Mouse (Mus musculus) stomach, embryonic 14.5 days (tissue): ENCODE measurements around the gene Irf8. TPM values are rescaled to one million over a fixed set of nuclear protein-coding genes. Genes with fewer than 3 reads are reported as not detected.

Experiments used
- ATAC-seq: fragments of 200-750 bp; cut with Nextera tagmentation; 2 replicates; pipeline ENCODE4 v1.8.0; 2017; ENCODE audit warnings: low read depth, moderate TSS enrichment; ENCODE audit not compliant: insufficient number of reproducible peaks, insufficient read depth, low FRiP score
- H3K27ac ChIP-seq: fragments of 300-500 bp; sonication (generic); 2 replicates; pipeline ENCODE4 v1.5.1; 2014; ENCODE audit warnings: mild to moderate bottlenecking, low read length, moderate library complexity, mixed read lengths
- H3K27me3 ChIP-seq: fragments of 300-500 bp; sonication (generic); 2 replicates; pipeline ENCODE4 v1.6.1; 2014; ENCODE audit warnings: low read length, control low read depth, mixed read lengths; ENCODE audit not compliant: control insufficient read depth, insufficient read depth
- H3K36me3 ChIP-seq: fragments of 300-500 bp; sonication (generic); 2 replicates; pipeline ENCODE4 v1.6.1; 2014; ENCODE audit warnings: mild to moderate bottlenecking, control low read depth, low read length, moderate library complexity, mixed read lengths; ENCODE audit not compliant: control insufficient read depth, insufficient read depth
- H3K4me1 ChIP-seq: fragments of 300-500 bp; sonication (generic); 2 replicates; pipeline ENCODE4 v1.6.1; 2014; ENCODE audit warnings: low read length, control low read depth, mixed read lengths; ENCODE audit not compliant: control insufficient read depth, insufficient read depth
- H3K4me2 ChIP-seq: fragments of 300-500 bp; sonication (generic); replicated peaks from 2 replicates; pipeline ENCODE4 v1.6.1; 2014; ENCODE audit warnings: low read depth, low read length, control low read depth
- H3K4me3 ChIP-seq: fragments of 300-500 bp; sonication (generic); 2 replicates; pipeline ENCODE4 v1.5.1; 2014; ENCODE audit warnings: low read depth, low read length, control low read depth
- H3K9ac ChIP-seq: fragments of 300-500 bp; sonication (generic); replicated peaks from 2 replicates; pipeline ENCODE4 v1.6.1; 2014; ENCODE audit warnings: low read depth, mild to moderate bottlenecking, control low read depth, low read length, moderate library complexity, mixed read lengths
- H3K9me3 ChIP-seq: fragments of 300-500 bp; sonication (generic); 2 replicates; pipeline ENCODE4 v1.6.1; 2016; ENCODE audit warnings: low read depth, low read length, control low read depth; ENCODE audit not compliant: control insufficient read depth
- WGBS: fragments of 180-500 bp; shearing (Covaris S2); extraction: QIAGEN DNeasy Blood & Tissue Kit; methylation state at CpG from one replicate; pipeline ENCODE4 v1.1.7; 2014; 5-methylcytosine and 5-hydroxymethylcytosine counted together
- polyA plus RNA-seq: library from polyadenylated mRNA; unstranded; fragments of >200 nt; fragmentation: Nextera tagmentation; extraction: Ambion mirVana; gene quantifications from 2 replicates; pipeline ENCODE4 v1.2.1, GENCODE M21; 2014

Irf8 gene
- polyA plus RNA-seq, 1 experiment from 2014 or later = 12.7 TPM

DNA sequence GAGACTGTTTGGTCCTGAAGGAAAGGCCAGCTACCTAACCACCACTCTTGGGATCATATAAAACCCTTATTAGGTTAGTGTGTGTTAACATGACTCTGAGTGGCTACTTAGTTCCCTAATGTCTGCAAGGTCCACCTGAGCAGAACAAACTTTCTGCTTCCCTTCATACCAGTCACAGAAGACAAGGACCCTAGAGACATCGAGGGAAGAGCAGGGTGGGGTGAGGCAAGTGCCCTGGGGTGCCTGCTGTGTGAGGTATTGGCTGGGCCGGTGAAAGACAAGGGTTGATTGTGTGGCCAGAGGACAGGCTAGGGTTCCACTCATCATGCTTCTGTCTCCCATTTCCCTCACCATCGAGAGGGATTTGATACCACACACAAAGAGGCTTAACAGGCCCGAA lies 21.8 kb downstream of the Irf8 start:
- H3K27ac ChIP-seq = no peak overlapping the region
- H3K9ac ChIP-seq = no peak overlapping the region
- ATAC-seq = no peak
- 65% methylated on average over 4 of the region's 4 CpGs for WGBS
- peaks cover 6% of the 10 kb centered on the region; the same call in 1 of the 2 replicates for H3K4me1 ChIP-seq
- H3K4me2 ChIP-seq = no peak overlapping the region
- H3K4me3 ChIP-seq = no peak overlapping the region
- H3K27me3 ChIP-seq = no peaks in the 10 kb centered on the region
- H3K9me3 ChIP-seq = no peaks in the 10 kb centered on the region
- H3K36me3 ChIP-seq = no peaks in the 10 kb centered on the region

DNA sequence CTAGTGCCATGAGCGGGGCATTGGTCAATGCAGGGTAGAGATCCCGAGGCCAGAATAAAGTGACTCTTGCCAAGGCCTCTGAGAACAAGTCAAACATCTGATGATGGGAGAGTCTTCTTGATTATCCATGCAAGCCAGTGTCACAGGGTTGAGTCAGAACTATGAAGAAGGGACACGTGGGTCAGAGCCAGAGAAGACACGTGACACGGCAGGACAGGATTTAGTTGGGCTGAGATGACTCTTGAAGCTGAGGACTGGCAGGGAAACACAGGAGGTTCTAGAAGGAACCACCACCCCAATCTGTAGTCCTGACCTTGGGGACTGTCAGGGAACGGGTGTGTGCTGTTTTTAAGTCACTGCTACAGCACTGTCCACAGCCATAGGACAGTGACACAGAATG lies 23.7 kb downstream of the Irf8 start:
- H3K36me3 ChIP-seq = no peaks in the 10 kb centered on the region
- 82% methylated on average over 6 of the region's 6 CpGs for WGBS
- no peak for ATAC-seq
- H3K4me3 ChIP-seq = no peak overlapping the region
- no peaks in the 10 kb centered on the region for H3K27me3 ChIP-seq
- H3K9me3 ChIP-seq = no peaks in the 10 kb centered on the region
- no peak overlapping the region for H3K4me2 ChIP-seq
- peaks cover 6% of the 10 kb centered on the region; the same call in 1 of the 2 replicates for H3K4me1 ChIP-seq
- no peak overlapping the region for H3K27ac ChIP-seq
- H3K9ac ChIP-seq = no peak overlapping the region

DNA sequence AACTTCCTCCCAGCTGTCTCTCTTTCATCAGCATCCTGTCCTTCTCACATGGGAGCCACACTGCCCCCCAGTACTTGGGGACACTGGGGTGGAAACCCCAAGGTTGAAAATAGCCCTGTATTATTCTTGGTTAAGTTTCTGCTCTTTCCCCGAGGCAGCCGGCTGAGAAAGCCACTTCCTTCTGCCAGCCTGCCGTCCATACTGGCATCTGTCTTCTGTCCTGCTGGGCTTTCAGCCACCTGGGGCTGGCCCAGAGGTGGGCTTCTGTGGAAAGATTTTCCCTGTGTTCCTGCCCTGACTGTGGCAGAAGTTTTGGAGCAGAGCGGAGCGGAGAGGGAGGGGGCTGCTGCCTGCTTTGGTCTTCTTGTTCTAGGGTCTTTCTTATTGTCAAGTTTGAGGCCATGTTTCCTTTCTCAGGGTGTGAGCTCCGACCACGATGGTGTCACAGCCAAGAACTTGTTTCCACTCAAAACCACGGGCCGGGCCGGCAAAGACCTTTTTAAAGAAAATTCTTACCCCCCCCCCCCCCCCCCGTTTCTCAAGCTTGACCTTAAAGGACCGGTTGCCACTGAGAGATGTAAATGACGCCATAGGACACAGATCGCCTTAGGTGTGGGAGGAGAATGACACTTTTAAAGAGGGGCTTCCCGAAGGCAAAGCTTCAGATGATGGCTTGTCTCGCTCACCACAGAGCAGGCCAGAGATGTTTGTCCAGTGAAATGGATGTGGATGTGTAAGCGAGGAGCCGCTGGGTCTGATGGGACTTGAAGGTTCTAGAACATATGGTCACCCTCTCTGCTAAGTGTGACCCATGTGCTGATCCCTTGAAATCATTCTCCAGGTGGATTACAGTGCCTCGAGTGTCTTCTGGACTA lies 24.4 kb downstream of the Irf8 start:
- Histone ChIP-seq H3K4me3 (no peak overlapping the region), H3K36me3 (no peaks in the 10 kb centered on the region), H3K4me2 (no peak overlapping the region), H3K4me1 (peaks cover 4% of the 10 kb centered on the region; the same call in 1 of the 2 replicates), H3K27ac (no peak overlapping the region), H3K9ac (no peak overlapping the region), H3K9me3 (no peaks in the 10 kb centered on the region), H3K27me3 (no peaks in the 10 kb centered on the region)
- no peak for ATAC-seq
- WGBS = 83% methylated on average over 19 of the region's 19 CpGs

DNA sequence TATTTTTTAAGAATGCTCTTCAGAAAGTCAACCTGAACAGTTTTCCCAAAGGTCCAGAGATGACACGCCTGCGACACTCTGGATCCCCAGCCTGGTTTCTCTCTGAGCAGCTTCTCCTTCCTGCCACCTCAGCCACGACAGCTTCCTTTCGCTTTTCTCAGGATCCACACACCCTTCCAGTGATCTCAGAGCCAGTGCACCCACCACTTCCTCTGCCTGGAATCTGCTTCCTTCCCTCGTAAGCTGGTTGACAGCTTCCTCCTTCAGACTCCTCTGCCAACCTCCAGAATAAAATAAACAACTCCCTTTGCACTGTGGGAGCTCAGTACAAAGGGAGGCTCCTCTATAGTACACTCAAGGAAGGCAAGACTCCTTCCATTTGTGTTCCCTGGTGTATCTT lies 27.1 kb downstream of the Irf8 start:
- Histone ChIP-seq H3K4me1 (no peaks in the 10 kb centered on the region), H3K27ac (no peak overlapping the region), H3K36me3 (no peaks in the 10 kb centered on the region), H3K27me3 (no peaks in the 10 kb centered on the region), H3K9me3 (no peaks in the 10 kb centered on the region), H3K4me3 (no peak overlapping the region), H3K4me2 (no peak overlapping the region), H3K9ac (no peak overlapping the region)
- 57% methylated on average over 5 of the region's 5 CpGs for WGBS
- ATAC-seq = no peak

DNA sequence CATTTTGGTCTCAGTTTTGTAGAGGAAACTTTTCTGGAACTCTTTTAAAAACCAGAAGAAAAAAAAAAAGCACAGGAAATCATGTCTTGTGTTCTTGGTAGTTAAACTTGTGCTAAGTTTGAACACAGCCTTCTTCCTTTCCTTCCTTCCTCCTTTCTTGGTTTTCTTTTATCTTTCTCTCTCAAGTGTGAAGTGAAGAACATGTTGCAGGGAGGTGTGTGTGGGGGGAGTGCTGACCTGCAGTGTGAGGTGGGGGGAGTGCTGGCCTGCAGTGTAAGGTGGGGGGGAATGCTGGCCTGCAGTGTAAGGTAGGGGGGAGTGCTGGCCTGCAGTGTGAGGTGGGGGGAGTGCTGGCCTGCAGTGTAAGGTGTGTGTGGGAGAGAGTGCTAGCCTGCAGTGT lies 28.5 kb downstream of the Irf8 start:
- Histone ChIP-seq H3K4me1 (no peaks in the 10 kb centered on the region), H3K27ac (no peak overlapping the region), H3K4me2 (no peak overlapping the region), H3K4me3 (no peak overlapping the region), H3K9me3 (no peaks in the 10 kb centered on the region), H3K36me3 (no peaks in the 10 kb centered on the region), H3K9ac (no peak overlapping the region), H3K27me3 (no peaks in the 10 kb centered on the region)
- ATAC-seq = no peak

DNA sequence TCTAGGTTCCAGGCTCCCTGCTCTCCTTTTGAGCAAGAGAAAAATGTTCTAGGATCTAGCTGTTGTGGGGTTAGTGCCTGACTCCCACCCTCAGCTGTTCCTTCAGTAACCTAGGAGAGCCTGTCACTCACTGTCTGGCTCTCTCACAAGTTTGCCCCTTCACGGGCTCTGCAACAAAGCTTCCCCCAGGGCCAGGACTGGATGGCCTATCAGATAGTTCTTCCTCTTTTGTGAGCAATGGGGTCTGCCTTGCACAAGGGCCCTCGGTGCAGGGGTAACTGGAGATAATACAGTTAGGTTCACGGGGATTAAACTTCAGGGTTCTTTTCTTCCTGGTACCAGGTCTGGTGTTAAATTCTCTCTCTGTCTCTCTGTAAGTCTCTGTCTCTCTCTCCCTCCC lies 30.5 kb downstream of the Irf8 start:
- 46% methylated on average over 3 of the region's 3 CpGs for WGBS
- Histone ChIP-seq H3K36me3 (no peaks in the 10 kb centered on the region), H3K9ac (no peak overlapping the region), H3K9me3 (no peaks in the 10 kb centered on the region), H3K27ac (no peak overlapping the region), H3K4me2 (no peak overlapping the region), H3K27me3 (no peaks in the 10 kb centered on the region), H3K4me3 (no peak overlapping the region), H3K4me1 (no peaks in the 10 kb centered on the region)
- no peak for ATAC-seq

DNA sequence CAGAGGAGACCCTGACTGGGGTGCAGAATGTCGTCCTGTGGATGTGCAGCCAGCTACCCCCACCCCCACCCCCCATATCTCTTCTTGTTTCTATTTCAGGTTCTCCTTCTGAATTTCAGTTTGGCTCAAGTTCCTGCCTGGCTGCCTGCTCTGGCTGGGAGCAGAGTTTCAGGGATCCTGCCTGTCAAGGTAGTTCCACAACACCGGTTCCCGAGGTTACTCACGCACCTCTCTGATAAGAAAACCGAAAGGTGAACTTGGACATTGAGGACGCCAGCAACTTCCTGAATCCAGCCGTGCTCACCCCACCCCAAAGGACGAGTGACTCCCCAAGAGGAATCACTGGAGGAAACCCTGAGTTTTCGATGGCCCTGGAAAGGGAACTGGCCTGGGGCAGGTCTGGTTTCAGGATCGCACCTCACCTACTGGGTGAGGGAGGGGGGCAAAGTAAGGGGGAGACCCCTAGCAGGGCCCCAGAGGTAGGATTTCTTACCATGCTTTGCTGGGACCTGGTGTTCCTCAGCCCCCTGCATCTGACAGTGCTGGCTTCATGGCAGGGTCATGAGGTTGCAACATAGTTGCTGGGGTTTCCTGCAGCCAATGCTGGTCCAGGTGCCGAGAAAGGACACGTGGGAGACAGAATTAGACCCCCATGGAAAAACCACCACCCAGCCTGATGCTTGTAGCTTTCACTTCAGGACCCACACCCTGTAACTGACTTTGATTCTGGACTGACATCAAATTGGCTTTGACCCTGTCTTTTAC lies 32.5 kb downstream of the Irf8 start:
- no peaks in the 10 kb centered on the region for H3K9me3 ChIP-seq
- 55% methylated on average over 12 of the region's 12 CpGs for WGBS
- no peak overlapping the region for H3K4me3 ChIP-seq
- no peaks in the 10 kb centered on the region for H3K27me3 ChIP-seq
- H3K9ac ChIP-seq = no peak overlapping the region
- no peaks in the 10 kb centered on the region for H3K4me1 ChIP-seq
- H3K4me2 ChIP-seq = no peak overlapping the region
- no peak overlapping the region for H3K27ac ChIP-seq
- H3K36me3 ChIP-seq = no peaks in the 10 kb centered on the region
- no peak for ATAC-seq

DNA sequence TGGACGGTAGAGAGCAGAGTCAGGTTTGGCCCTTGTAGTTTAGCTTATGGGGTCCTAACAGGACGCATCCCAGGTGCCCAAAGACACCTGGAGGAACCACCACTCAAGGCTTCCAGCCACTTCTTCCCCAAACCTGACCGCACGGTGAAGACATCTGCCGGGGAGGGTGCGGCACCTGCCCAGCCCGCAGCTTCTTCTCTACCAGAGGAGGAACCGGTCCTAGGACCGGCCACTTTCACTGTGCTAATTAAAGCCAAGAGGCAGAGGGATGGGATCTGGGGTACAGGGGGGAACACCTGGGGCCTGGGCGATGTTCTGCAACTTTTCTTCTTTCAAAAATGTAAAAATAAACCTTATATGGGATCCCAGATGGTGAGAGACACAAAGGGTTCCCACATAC lies 41.0 kb downstream of the Irf8 start:
- Histone ChIP-seq H3K4me3 (no peak overlapping the region), H3K9ac (no peak overlapping the region), H3K36me3 (no peaks in the 10 kb centered on the region), H3K4me2 (no peak overlapping the region), H3K27me3 (0 out of 2 replicates have a peak, but pooled peaks cover 3% of the 10 kb centered on the region), H3K27ac (no peak overlapping the region), H3K9me3 (no peaks in the 10 kb centered on the region), H3K4me1 (no peaks in the 10 kb centered on the region)
- no peak for ATAC-seq
- WGBS = 91% methylated on average over 10 of the region's 10 CpGs
